Mouse (Mus musculus) forebrain, embryonic 12.5 days (tissue): ENCODE results near the gene Ythdf2. TPM values are rescaled to one million over a fixed set of nuclear protein-coding genes. Genes with fewer than 3 reads are reported as not detected.
"Not testable (repeated sequence)": the region's sequence is repeated elsewhere in the genome, so short reads cannot be mapped to it uniquely, and the experiment has no call there.

Source experiments
- ATAC-seq: fragments of 200-750 bp; cut with Nextera tagmentation; 2 replicates; pipeline ENCODE4 v1.8.0; 2017; ENCODE audit warnings: moderate TSS enrichment; ENCODE audit not compliant: low FRiP score
- H3K27ac ChIP-seq: fragments of 300-500 bp; sonication (generic); 2 replicates; pipeline ENCODE4 v1.5.1; 2016; ENCODE audit warnings: mild to moderate bottlenecking
- H3K27me3 ChIP-seq: fragments of 300-500 bp; sonication (generic); 2 replicates; pipeline ENCODE4 v1.6.1; 2016; ENCODE audit warnings: mild to moderate bottlenecking
- H3K36me3 ChIP-seq: fragments of 300-500 bp; sonication (generic); replicated peaks from 2 replicates; pipeline ENCODE4 v1.6.1; 2016; ENCODE audit warnings: mild to moderate bottlenecking
- H3K4me1 ChIP-seq: fragments of 300-500 bp; sonication (generic); 2 replicates; pipeline ENCODE4 v1.6.1; 2016
- H3K4me2 ChIP-seq: fragments of 300-500 bp; sonication (generic); 2 replicates; pipeline ENCODE4 v1.6.1; 2016; ENCODE audit warnings: mild to moderate bottlenecking, moderate library complexity
- H3K4me3 ChIP-seq: fragments of 300-500 bp; sonication (generic); replicated peaks from 2 replicates; pipeline ENCODE4 v1.5.1; 2016; ENCODE audit warnings: mild to moderate bottlenecking
- H3K9ac ChIP-seq: fragments of 300-500 bp; sonication (generic); 2 replicates; pipeline ENCODE4 v1.6.1; 2016; ENCODE audit warnings: mild to moderate bottlenecking
- H3K9me3 ChIP-seq: fragments of 300-500 bp; sonication (generic); 2 replicates; pipeline ENCODE4 v1.6.1; 2016
- WGBS: fragments of 180-500 bp; shearing (Covaris S2); methylation state at CpG from one replicate; pipeline ENCODE4 v1.1.7; 2016; 5-methylcytosine and 5-hydroxymethylcytosine counted together
- polyA plus RNA-seq: library from polyadenylated mRNA; unstranded; fragments of >200 nt; fragmentation: Nextera tagmentation; extraction: Ambion mirVana; gene quantifications from 2 replicates; pipeline ENCODE4 v1.2.1, GENCODE M21; 2016

Ythdf2 gene
- polyA plus RNA-seq, 1 experiment from 2014 or later: 152 TPM

DNA sequence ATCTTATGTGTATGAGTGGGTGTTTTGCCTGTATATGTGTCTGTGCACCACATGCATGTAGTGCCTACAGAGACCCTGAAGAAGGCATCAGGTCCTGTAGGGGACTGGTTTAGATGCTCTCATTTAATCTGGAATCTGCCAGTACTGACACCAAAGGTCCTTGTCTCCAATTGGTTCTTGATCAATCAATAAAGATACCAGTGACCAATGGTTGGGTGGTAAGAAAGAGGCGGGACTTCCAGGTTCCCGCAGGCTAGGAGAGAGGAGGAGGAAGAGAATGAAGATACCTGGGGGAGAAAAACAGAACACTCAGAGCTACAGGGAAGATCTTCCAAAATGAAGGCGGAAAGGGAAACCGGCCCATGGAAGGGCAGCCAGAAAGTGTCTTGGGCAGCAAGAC lies 26.3 kb upstream of the Ythdf2 start:
- WGBS: 88% methylated on average over 4 of the region's 4 CpGs
- Histone ChIP-seq H3K27ac (no peak overlapping the region), H3K27me3 (no peaks in the 10 kb centered on the region), H3K36me3 (peaks cover 94% of the 10 kb centered on the region), H3K4me1 (no peaks in the 10 kb centered on the region), H3K4me3 (no peak overlapping the region), H3K4me2 (no peak overlapping the region), H3K9ac (no peak overlapping the region), H3K9me3 (no peaks in the 10 kb centered on the region)
- ATAC-seq: no peak

DNA sequence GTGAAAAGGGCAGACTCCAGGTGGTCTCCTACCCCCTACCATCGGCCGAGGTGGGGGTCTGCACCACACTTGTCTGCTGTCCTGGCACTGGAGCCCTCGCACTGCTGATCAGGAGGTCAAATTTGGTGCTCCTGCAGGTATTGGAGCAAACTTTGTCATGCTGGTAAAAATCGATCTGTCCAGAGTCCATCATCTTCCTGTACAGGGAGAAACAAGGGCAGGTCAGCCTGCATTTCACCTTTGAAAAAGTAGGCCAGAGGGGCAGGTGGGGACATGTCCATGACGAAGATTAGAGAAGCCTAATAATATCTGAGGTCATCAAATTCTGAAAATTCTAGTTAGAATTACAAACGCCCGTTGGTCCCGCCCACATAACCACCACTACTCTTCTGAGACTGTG lies 22.6 kb upstream of the Ythdf2 start:
- Histone ChIP-seq H3K27ac (no peak overlapping the region), H3K4me3 (no peak overlapping the region), H3K36me3 (peaks cover 97% of the 10 kb centered on the region), H3K4me2 (no peak overlapping the region), H3K27me3 (no peaks in the 10 kb centered on the region), H3K9ac (no peak overlapping the region), H3K9me3 (no peaks in the 10 kb centered on the region), H3K4me1 (no peaks in the 10 kb centered on the region)
- ATAC-seq: no peak
- WGBS: 90% methylated on average over 8 of the region's 8 CpGs

DNA sequence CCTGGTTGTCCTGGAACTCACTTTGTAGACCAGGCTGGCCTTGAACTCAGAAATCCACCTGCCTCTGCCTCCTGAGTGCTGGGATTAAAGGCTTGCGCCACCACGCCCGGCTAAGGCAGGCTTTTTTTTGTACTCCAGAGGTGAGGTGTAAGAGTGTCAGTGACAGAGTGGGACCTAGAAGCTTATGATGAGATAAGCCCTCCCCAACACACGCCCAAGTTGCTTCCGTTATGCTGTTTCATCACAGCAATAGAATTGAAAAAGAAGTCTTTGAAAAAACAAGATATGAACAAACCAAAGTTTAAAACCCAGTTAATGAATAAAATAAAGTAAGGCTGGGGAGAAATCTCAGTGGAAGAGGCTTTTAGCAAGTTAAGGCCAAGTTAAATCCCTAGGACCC lies 18.3 kb upstream of the Ythdf2 start:
- Histone ChIP-seq H3K9me3 (no peaks in the 10 kb centered on the region), H3K27me3 (no peaks in the 10 kb centered on the region), H3K36me3 (peaks cover 94% of the 10 kb centered on the region), H3K4me2 (no peak overlapping the region), H3K4me3 (no peak overlapping the region), H3K4me1 (no peaks in the 10 kb centered on the region), H3K27ac (no peak overlapping the region), H3K9ac (no peak overlapping the region)
- ATAC-seq: no peak
- 98% methylated on average over 5 of the region's 5 CpGs for WGBS

DNA sequence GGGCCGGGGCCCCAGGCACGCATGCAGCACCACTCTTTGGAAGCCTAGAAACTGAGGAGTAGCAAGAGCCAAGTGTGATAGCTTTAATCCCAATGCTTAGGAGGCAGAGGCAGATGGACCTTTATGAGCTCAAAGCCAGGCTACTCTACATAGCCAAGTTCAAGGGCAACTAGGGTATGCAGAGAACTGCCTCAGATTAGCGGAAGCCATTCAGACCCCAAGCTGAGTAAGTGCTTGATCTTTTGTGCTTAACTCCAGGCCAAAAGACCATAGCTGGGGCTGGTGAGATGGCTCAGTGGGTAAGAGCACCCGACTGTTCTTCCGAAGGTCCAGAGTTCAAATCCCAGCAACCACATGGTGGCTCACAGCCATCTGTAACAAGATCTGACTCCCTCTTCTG lies 9.9 kb upstream of the Ythdf2 start:
- not testable (repeated sequence) for H3K4me1 ChIP-seq, H3K9ac ChIP-seq, H3K27ac ChIP-seq, H3K4me3 ChIP-seq, H3K4me2 ChIP-seq, H3K9me3 ChIP-seq, ATAC-seq, H3K27me3 ChIP-seq
- WGBS: 91% methylated on average over 5 of the region's 5 CpGs
- peaks cover 41% of the 10 kb centered on the region for H3K36me3 ChIP-seq

DNA sequence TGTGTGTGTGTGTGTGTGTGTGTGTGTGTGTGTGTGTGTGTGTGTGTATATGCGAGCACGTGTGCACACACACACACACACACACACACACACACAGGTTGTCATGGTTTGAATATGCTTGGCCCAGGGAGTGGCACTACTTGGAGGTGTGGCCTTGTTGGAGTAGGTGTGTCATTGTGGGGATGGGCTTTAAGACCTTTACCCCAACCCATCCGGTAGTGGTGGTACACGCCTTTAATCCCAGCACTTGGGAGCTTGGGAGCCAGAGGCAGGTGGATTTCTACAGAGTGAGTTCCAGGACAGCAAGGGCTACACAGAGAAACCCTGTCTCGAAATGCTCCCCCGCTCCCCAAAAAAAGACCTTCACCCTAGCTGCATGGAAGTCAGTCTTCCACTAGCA lies 6.3 kb upstream of the Ythdf2 start:
- H3K9ac ChIP-seq, H3K4me3 ChIP-seq, H3K27ac ChIP-seq, H3K36me3 ChIP-seq, H3K4me2 ChIP-seq, H3K9me3 ChIP-seq, ATAC-seq, H3K27me3 ChIP-seq, H3K4me1 ChIP-seq: not testable (repeated sequence)
- WGBS: 70% methylated on average over 4 of the region's 6 CpGs

DNA sequence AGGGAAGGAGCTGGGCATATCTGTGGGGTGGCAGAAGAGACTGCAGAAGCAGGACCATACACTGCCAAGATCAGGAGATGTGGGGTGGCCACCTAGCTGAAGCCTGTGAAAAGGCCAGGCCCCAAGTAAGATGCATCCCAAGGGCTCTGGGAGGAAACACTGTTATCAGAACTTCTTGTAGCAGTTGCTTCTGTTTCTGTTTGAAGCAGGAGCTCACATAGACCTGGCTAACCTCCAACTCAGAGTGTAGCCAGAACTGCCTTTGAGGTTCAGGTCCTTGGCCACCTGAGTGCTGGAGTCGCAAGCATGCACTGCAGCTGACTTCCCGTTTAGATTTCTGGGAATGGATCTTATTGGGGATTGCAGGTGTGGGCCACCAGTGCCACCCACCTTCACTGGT lies 5.7 kb upstream of the Ythdf2 start:
- Histone ChIP-seq H3K4me2 (no peak overlapping the region), H3K4me3 (no peak overlapping the region), H3K9ac (no peak overlapping the region), H3K36me3 (peaks cover 5% of the 10 kb centered on the region; the same call in 1 of the 2 replicates), H3K27me3 (no peaks in the 10 kb centered on the region), H3K4me1 (0 out of 2 replicates have a peak, but pooled peaks cover under 1% of the 10 kb centered on the region), H3K27ac (no peak overlapping the region), H3K9me3 (no peaks in the 10 kb centered on the region)
- no peak for ATAC-seq
- WGBS: 92% methylated on average over 2 of the region's 2 CpGs

DNA sequence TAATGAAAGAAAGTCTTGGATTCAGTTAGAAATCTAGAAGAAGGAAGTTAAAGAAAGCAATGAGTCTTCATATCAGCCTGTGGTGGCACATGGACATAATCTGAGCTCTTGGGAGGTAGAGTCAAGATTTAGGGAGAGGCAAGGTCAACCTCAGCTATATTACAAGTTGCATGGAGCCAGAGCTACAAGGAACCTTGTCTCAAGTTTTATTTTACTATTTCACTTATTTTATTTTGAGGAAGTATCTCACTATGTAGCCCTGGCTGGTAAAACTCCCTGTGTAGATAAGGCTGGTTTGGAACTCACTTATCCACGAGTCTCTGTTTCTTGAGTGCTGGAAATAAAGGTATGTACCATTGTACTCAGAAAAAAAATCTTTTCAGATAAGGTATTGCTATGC lies 4.5 kb upstream of the Ythdf2 start:
- no peaks in the 10 kb centered on the region for H3K27me3 ChIP-seq
- H3K27ac ChIP-seq: no peak overlapping the region
- H3K4me2 ChIP-seq: no peak overlapping the region
- peaks cover 6% of the 10 kb centered on the region; the same call in 1 of the 2 replicates for H3K4me1 ChIP-seq
- no peak overlapping the region for H3K9ac ChIP-seq
- 0 out of 2 replicates have a peak, but pooled peaks cover under 1% of the 10 kb centered on the region for H3K36me3 ChIP-seq
- WGBS: 79% methylated on average over 1 of the region's 1 CpGs
- H3K4me3 ChIP-seq: no peak overlapping the region
- H3K9me3 ChIP-seq: no peaks in the 10 kb centered on the region
- no peak for ATAC-seq

DNA sequence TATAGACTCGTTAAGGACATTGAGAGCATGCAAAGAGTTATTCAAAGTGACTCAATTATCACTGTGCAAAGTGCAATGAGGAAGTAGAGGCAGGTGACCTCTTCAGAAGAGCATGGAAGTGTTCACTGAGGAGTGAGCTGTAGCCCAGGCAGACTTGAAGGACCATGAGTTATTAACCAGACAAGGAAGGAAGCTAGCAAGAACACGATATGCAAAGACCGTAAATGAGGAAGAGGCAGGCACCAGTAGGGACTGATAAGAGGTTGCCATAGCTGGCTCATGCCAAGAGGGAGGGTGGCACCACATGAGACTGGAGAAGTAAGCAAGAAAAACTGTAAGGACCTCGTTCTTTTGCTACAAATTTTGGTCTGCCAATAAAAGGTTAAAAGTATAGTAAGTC lies 2.7 kb upstream of the Ythdf2 start:
- Histone ChIP-seq H3K27me3 (no peaks in the 10 kb centered on the region), H3K4me1 (peaks cover 16% of the 10 kb centered on the region), H3K27ac (no peak overlapping the region), H3K4me2 (no peak overlapping the region), H3K4me3 (no peak overlapping the region), H3K9me3 (no peaks in the 10 kb centered on the region), H3K9ac (no peak overlapping the region), H3K36me3 (peaks cover 5% of the 10 kb centered on the region)
- 82% methylated on average over 4 of the region's 4 CpGs for WGBS
- ATAC-seq: no peak

DNA sequence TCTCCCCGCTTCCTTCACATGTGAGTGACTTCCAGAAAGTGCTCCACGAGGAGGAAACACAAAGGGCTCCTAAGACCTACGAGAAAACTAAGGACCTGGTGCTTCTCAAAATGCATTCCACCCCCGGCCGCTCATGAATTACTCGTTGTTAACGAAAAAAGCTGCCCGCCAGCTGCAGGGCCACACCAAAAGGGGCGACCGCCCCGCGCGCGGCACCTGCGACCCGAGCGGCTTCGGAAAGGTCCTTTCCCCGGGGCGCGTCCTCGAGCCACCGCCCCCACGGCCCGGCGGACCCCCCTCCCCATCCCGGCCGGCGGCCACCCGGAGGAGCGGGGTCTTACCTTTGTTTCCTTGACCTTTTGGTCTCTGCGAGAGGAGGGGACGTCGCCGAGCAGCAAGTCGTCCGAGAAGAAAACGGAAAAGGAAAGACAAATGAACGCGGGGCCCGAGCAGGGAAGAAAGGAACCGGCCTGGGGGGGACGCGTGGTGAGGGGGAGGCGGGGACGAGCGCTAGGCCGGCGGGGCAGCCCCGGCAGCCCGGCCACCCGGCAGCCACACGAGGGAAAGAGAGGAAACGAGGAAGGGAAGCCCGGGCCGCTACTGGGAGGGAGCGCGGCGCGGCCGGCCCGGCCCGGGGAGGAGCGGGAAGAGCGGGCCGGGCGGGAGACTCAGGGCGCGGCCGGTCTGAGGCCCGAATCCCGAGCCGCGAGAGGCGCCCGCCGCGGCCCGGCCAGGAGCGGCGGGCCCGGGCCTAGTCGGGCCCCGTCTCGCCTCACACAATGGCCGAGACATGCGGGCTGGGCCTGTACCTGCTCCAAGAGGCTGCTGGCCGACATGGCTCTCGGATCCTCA lies 786 bp downstream of the Ythdf2 start:
- under 1% methylated on average over 87 of the region's 89 CpGs for WGBS
- no peaks in the 10 kb centered on the region for H3K9me3 ChIP-seq
- peaks cover 32% of the 10 kb centered on the region for H3K36me3 ChIP-seq
- H3K4me1 ChIP-seq: peaks cover 28% of the 10 kb centered on the region
- H3K27me3 ChIP-seq: no peaks in the 10 kb centered on the region
- peak overlapping the region; percentile 81 for H3K4me2 ChIP-seq
- peak; percentile 89 for ATAC-seq
- peak overlapping the region; percentile 100 for H3K9ac ChIP-seq
- H3K27ac ChIP-seq: peak overlapping the region; percentile 94
- H3K4me3 ChIP-seq: peak overlapping the region; percentile 100

DNA sequence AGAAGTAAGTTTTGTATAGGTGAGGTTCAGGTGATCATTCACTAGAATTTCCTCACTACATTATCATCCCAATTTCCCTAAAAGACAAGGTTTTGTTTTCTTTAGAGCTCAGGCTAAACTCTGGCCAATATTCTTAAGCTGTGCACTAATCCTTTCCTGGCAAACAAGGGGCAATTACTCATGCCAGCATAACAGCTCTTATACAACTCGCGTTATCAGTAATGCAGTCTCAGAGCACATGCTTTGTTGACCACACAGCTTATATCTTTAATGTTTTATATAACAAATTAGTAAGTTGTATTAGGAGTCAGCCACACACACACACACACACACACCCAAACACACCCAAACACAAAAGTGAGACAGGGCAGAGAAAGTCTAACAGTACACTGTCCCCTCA lies 1.8 kb downstream of the Ythdf2 start:
- no peak for ATAC-seq
- Histone ChIP-seq H3K4me2 (peak overlapping the region; percentile 81), H3K9me3 (no peaks in the 10 kb centered on the region), H3K9ac (peak overlapping the region; percentile 100), H3K27me3 (no peaks in the 10 kb centered on the region), H3K4me1 (peaks cover 28% of the 10 kb centered on the region), H3K27ac (peak overlapping the region; percentile 94; the same call in 1 of the 2 replicates), H3K4me3 (peak overlapping the region; percentile 100), H3K36me3 (peaks cover 42% of the 10 kb centered on the region)
- 51% methylated on average over 2 of the region's 2 CpGs for WGBS

DNA sequence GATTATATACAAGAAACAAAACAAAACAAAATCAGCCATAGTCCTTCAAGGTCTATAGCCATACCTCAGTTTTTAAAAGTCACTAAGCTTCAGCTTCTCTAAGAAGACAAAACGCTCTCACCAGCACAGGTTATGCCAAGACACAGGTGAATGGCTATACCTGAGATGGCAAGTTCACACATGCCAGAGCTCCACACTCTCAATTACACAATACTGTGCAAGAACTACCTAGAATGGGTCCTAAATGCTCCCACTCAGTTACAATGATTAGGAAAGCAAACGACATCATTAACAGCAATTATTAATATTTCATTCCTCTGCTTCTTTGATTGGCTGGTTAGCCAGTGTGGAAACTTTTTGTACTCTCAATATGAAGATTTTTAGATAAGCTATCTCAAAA lies 2.8 kb downstream of the Ythdf2 start:
- H3K27me3 ChIP-seq: no peaks in the 10 kb centered on the region
- ATAC-seq: no peak
- H3K36me3 ChIP-seq: peaks cover 52% of the 10 kb centered on the region
- H3K4me1 ChIP-seq: peaks cover 32% of the 10 kb centered on the region
- H3K9me3 ChIP-seq: no peaks in the 10 kb centered on the region
- no peak overlapping the region for H3K9ac ChIP-seq
- H3K27ac ChIP-seq: no peak overlapping the region
- 93% methylated on average over 2 of the region's 2 CpGs for WGBS
- H3K4me2 ChIP-seq: 0 out of 2 replicates have a peak overlapping the region, but pooled peaks have one; percentile 13
- H3K4me3 ChIP-seq: peak overlapping the region; percentile 7; the same call in 1 of the 2 replicates

DNA sequence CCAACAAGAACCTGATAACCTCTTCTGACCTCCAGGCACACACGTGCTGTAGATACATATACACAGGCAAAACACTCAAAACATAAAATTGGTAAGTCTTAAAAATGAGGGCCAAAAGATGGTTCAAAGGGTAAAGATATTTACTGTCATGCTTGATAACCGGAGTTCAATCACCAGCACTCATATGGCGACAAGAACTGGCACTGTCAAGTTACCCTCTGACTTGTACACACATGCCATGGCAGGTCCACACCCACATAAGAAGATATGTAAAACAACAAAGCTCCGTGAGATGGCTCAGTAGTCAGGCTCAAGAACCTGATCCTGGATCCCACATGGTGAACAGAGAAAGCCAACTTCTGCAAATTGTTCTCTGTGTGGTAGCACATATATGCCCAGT lies 4.8 kb downstream of the Ythdf2 start:
- ATAC-seq: no peak
- Histone ChIP-seq H3K4me1 (peaks cover 38% of the 10 kb centered on the region), H3K9me3 (no peaks in the 10 kb centered on the region), H3K4me2 (no peak overlapping the region), H3K4me3 (no peak overlapping the region), H3K27ac (no peak overlapping the region), H3K9ac (no peak overlapping the region), H3K27me3 (no peaks in the 10 kb centered on the region), H3K36me3 (peaks cover 72% of the 10 kb centered on the region)
- WGBS: 96% methylated on average over 4 of the region's 4 CpGs

DNA sequence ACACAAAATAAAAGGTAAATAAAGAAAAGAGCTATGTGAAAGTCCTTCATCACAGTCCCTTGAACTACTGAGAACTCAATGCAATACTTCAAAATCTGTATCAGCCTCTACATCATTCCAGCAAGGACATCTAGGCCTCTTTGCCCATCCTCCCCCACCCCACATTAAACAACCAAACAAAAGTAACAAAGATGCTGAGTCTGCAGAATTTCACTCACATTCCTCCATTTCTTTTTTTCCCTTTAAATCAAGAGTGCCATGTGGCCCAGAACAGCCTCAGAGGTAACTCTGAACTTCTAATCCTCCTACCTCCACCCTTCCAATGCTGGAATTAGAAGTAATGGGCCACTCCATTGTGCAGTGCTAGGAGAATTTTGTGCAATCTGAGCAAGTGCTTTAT lies 13.3 kb downstream of the Ythdf2 start:
- Histone ChIP-seq H3K27me3 (no peaks in the 10 kb centered on the region), H3K36me3 (peaks cover 62% of the 10 kb centered on the region), H3K9ac (no peak overlapping the region), H3K9me3 (no peaks in the 10 kb centered on the region), H3K4me1 (peaks cover 35% of the 10 kb centered on the region), H3K4me2 (no peak overlapping the region), H3K4me3 (no peak overlapping the region), H3K27ac (no peak overlapping the region)
- ATAC-seq: no peak
